Mouse (Mus musculus) testis, adult 2 months (tissue): Measurements from ENCODE around the gene Pakap. TPM values are rescaled to one million over a fixed set of nuclear protein-coding genes. Genes with fewer than 3 reads are reported as not detected.
A peak's percentile ranks its signal among the peaks of the same experiment; 100 is the strongest.

Source experiments
- H3K27ac ChIP-seq: fragments of 200-500 bp; 2 replicates; pipeline ENCODE4 v1.5.1; 2012; ENCODE audit warnings: low read depth, low read length; ENCODE audit not compliant: control insufficient read depth, insufficient read depth
- H3K27me3 ChIP-seq: fragments of 200-500 bp; 2 replicates; pipeline ENCODE4 v1.6.1; 2012; ENCODE audit warnings: mild to moderate bottlenecking, low read length, moderate library complexity; ENCODE audit not compliant: control insufficient read depth, insufficient read depth
- H3K36me3 ChIP-seq: fragments of 200-500 bp; 2 replicates; pipeline ENCODE4 v1.6.1; 2012; ENCODE audit warnings: mild to moderate bottlenecking, low read length; ENCODE audit not compliant: control insufficient read depth, insufficient read depth
- H3K4me1 ChIP-seq: fragments of 200-500 bp; 2 replicates; pipeline ENCODE4 v1.6.1; 2012; ENCODE audit warnings: low read length; ENCODE audit not compliant: control insufficient read depth, insufficient read depth
- H3K4me3 ChIP-seq: fragments of 200-500 bp; 2 replicates; pipeline ENCODE4 v1.5.1; 2012; ENCODE audit warnings: low read depth, mild to moderate bottlenecking, low read length, moderate library complexity, mixed read lengths; ENCODE audit not compliant: control insufficient read depth
- CTCF ChIP-seq: fragments of 200-500 bp; IDR thresholded peaks from 2 replicates; pipeline ENCODE4 v1.5.1; 2012; ENCODE audit warnings: low read depth, mild to moderate bottlenecking, inconsistent platforms, low read length, moderate library complexity; ENCODE audit not compliant: control insufficient read depth, insufficient read depth, insufficient replicate concordance
- POLR2A ChIP-seq: fragments of 200-500 bp; IDR thresholded peaks from 2 replicates; pipeline ENCODE4 v1.6.1; 2012; ENCODE audit warnings: low read depth, mild to moderate bottlenecking, inconsistent platforms, low read length, moderate library complexity; ENCODE audit not compliant: control insufficient read depth
- polyA plus RNA-seq: library from polyadenylated mRNA; depleted of rRNA; stranded (reverse); fragments of >200 nt; gene quantifications from 2 replicates; pipeline ENCODE4 v1.2.3, GENCODE M21; 2012

The Pakap gene
- polyA plus RNA-seq, 1 experiment: 0.96 TPM

DNA sequence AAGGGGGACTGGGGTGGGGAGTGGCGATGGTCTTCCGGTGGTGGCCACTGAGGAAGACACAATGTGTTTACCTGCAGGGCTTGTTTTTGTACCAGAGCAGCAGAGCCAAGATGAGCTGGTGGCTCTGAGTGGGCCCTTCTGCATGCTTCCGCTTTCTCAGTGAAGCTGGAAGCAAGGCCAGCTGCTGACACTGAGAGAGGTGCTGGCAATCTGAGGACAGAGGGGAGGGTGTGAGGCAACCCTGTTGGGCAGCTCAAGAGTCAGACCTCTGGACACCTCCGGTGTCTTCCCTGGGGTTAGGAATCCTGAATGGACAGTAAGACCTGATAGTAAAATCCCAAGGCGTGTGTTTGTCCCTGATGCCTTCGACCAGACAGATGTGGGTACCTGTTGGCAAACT lies 32.0 kb downstream of the Pakap start:
- H3K27ac ChIP-seq: no peak overlapping the region
- H3K4me3 ChIP-seq: no peak overlapping the region
- no peaks in the 10 kb centered on the region for H3K36me3 ChIP-seq
- TF ChIP-seq POLR2A (no peak), CTCF (no peak)
- no peaks in the 10 kb centered on the region for H3K27me3 ChIP-seq
- no peaks in the 10 kb centered on the region for H3K4me1 ChIP-seq

DNA sequence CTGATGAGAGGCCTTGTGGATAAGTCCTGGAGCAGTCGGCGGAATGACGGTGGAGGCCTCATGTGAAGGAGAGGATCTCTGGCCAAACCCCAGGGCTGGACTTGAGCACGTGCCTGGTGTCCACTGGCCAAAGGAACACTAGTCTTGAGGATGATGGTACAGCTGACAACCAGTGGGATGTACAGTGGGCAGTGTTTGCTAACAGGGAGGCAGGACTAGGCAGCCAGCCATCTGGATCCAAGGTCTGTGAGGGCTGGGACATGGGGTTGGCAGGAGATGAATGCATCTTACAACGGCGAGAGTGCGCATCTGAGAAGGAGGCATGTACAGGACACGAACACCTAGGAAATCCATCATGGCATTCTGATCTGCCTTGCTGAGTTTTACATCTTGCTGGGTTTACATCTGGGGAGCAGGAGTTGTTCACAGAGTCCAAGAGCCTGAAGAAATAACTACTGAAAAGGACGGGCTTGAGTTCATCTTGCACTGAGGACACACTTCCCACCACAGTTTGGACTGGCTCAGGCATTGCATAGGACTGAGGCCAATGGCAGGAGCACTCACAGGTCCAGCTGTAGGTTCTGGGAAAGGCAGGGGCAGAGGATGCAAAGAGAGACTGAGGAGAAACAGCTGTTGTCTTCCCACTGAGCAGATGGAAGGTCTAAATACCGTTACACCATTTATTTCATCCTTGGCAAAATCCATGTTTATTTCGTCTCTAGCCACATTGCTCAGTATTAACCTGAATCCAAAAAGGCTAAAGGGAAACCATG lies 32.9 kb downstream of the Pakap start:
- no peak for TF ChIP-seq CTCF
- TF ChIP-seq POLR2A: no peak
- no peaks in the 10 kb centered on the region for H3K27me3 ChIP-seq
- H3K36me3 ChIP-seq: no peaks in the 10 kb centered on the region
- no peak overlapping the region for H3K4me3 ChIP-seq
- H3K27ac ChIP-seq: no peak overlapping the region
- no peaks in the 10 kb centered on the region for H3K4me1 ChIP-seq

DNA sequence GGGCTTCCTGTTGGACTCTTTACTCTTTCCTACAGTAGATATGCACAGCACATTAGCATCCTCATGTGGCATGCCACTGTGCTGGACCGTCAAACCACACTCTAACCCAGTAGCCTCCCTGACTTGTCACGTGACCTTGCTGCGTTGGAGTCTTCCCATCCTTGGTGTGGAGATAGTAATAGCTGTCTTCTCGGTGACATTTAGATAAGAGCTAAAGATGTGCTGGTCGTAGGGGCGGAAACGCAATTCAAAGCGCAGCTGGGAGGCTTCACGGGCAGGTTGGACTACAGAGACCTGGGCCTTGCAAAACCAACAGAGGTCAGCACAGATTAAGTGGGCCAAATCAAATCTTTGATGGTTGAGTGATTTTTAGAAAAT lies 33.5 kb downstream of the Pakap start:
- Histone ChIP-seq H3K27ac (no peak overlapping the region), H3K36me3 (no peaks in the 10 kb centered on the region), H3K4me3 (no peak overlapping the region), H3K27me3 (no peaks in the 10 kb centered on the region), H3K4me1 (peaks cover 2% of the 10 kb centered on the region; the same call in 1 of the 2 replicates)
- TF ChIP-seq CTCF (no peak), POLR2A (no peak)

DNA sequence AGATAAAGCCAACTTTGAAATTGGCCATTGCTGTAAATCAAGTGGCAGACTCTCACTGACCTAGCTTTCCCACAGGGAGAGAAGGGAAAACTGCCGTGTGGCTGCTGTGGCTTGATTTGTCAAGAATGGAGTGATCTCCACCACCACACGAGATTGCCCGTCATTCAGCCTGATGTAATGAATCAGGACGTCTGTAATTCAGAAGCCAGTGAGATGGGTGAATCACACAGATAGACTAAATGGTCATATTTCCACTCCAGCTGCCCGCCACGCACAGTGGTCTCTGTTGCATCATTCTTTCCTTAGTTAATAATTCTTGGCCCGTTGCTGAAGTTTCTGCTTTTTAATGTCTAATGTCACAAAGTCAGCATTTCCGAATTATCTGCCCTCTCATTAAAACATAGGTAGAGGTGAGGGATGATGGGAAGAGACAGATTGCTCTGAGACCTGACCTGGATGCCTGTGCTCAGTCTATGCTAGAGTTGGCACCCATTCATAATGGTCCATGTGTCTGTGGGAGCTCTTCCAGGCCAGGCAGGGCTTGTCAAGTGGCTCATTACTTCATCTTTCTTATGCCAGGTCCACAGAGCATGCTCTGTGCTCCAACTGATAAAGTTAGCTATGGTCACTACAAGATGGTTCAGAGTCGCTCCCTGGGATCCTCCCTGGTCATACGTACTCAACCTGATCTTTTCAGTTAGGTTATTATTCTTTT lies 34.1 kb downstream of the Pakap start:
- Histone ChIP-seq H3K4me3 (no peak overlapping the region), H3K27ac (no peak overlapping the region), H3K36me3 (no peaks in the 10 kb centered on the region), H3K27me3 (no peaks in the 10 kb centered on the region), H3K4me1 (peaks cover 2% of the 10 kb centered on the region; the same call in 1 of the 2 replicates)
- no peak for TF ChIP-seq POLR2A
- no peak for TF ChIP-seq CTCF

DNA sequence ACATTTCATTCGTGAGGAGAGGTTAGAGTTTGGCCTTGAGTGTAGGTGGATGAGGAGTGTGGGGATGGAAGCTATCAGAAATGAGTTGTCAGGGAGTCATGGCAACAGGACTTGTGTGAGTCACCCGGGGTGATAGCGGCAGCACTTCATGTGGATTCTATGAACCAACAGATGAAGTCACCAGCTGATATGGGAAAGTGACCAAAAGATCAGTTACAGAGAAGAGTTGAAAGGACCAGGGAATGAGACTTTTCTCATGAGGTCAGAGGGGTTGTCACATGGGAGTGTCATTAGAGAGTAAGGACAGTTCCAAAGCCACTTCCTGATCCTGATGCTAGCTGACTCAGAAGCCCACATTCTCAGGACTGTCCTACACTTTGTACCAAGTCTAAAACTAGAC lies 38.3 kb downstream of the Pakap start:
- Histone ChIP-seq H3K4me3 (no peak overlapping the region), H3K4me1 (peaks cover 6% of the 10 kb centered on the region), H3K36me3 (no peaks in the 10 kb centered on the region), H3K27me3 (no peaks in the 10 kb centered on the region), H3K27ac (no peak overlapping the region)
- TF ChIP-seq CTCF (no peak), POLR2A (no peak)

DNA sequence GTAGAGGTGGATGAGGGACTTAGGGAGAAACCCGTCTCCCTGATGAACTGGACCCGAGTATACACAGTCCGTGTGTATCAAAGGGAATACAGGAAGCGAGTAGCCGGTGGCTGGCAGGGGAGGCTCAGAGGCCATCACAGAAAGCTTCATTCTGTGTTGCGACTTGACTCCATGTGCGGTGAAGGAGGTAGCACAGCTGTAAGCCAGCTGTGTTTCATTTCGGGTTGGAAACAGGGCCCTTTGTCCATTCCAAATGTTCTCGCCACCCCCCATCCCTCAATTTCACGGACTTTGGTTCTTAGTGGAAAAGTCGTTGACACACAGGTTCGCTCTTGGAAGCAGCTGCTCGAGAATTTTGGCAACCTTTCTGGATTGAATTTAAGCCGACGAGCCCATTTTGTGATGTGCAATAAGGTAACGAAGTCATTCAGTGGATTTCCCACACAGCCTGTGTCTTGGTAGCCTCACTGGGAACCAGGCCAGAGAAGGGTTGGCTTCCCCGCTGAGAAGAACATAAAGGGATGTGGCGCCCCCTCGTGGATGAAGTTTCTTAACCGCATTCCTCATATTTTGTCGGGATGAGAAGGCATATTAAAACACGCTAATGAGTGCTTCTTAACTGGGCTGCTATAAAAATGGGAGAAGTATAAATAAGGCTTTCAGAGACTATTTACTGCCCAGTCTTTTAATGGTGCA lies 39.4 kb downstream of the Pakap start:
- Histone ChIP-seq H3K27ac (no peak overlapping the region), H3K4me3 (peak overlapping the region; percentile 27)

More for the DNA sequence above, 39.4 kb downstream of the Pakap start:
- no peaks in the 10 kb centered on the region for H3K27me3 ChIP-seq
- TF ChIP-seq CTCF (peak; percentile 52; the same call in 1 of the 2 replicates), POLR2A (no peak)
- peaks cover 6% of the 10 kb centered on the region for H3K4me1 ChIP-seq
- H3K36me3 ChIP-seq: no peaks in the 10 kb centered on the region
